Mouse (Mus musculus) MEL (cell line): Measurements from ENCODE around the gene Rtn3. TPM values are rescaled to one million over a fixed set of nuclear protein-coding genes. Genes with fewer than 3 reads are reported as not detected.

Source experiments
- DNase-seq: peaks from one replicate; pipeline ENCODE4 v3.0.0; 2011; ENCODE audit warnings: low read depth, low spot score
- H3K27ac ChIP-seq: 2 replicates; pipeline ENCODE4 v1.5.1; 2012; ENCODE audit warnings: low read depth, mild to moderate bottlenecking, control low read depth, low read length, moderate library complexity; ENCODE audit not compliant: control insufficient read depth
- H3K27me3 ChIP-seq, 2 experiments: fragments of 150-350 bp in 1 of 2; sonication (generic) in 1 of 2; 2 replicates each; pipeline ENCODE4 v1.6.1; 2012; ENCODE audit warnings: low read length in 2 of 2, mild to moderate bottlenecking in 2 of 2, improper control_type of control experiment in 1 of 2, moderate library complexity in 1 of 2; ENCODE audit not compliant: insufficient read depth in 2 of 2, control insufficient read depth in 1 of 2
- H3K36me3 ChIP-seq, 2 experiments: 2 replicates each; pipeline ENCODE4 v1.6.1; 2012 to 2014; ENCODE audit warnings: low read length in 2 of 2, improper control_type of control experiment in 1 of 2, inconsistent platforms in 1 of 2, mild to moderate bottlenecking in 1 of 2; ENCODE audit not compliant: insufficient read depth in 2 of 2, control insufficient read depth in 1 of 2
- H3K4me1 ChIP-seq, 2 experiments: fragments of 150-350 bp in 1 of 2; sonication (generic) in 1 of 2; 2 replicates each; pipeline ENCODE4 v1.6.1; 2012; ENCODE audit warnings: low read length in 2 of 2, improper control_type of control experiment in 1 of 2, mild to moderate bottlenecking in 1 of 2; ENCODE audit not compliant: insufficient read depth in 2 of 2, control insufficient read depth in 1 of 2
- H3K4me3 ChIP-seq, 2 experiments: fragments of 150-350 bp in 1 of 2; sonication (generic) in 1 of 2; 2 replicates each; pipeline ENCODE4 v1.5.1; 2012; ENCODE audit warnings: low read depth in 2 of 2, low read length in 2 of 2, mild to moderate bottlenecking in 2 of 2, moderate library complexity in 2 of 2, control low read depth in 1 of 2, improper control_type of control experiment in 1 of 2; ENCODE audit not compliant: control insufficient read depth in 1 of 2, insufficient read depth in 1 of 2
- H3K79me2 ChIP-seq: 2 replicates; pipeline ENCODE4 v1.6.1; 2012; ENCODE audit warnings: mild to moderate bottlenecking, low read length, moderate library complexity; ENCODE audit not compliant: control insufficient read depth, poor library complexity, insufficient read depth
- H3K9ac ChIP-seq: 2 replicates; pipeline ENCODE4 v1.6.1; 2012; ENCODE audit warnings: low read depth, mild to moderate bottlenecking, control low read depth, low read length, moderate library complexity; ENCODE audit not compliant: control insufficient read depth, poor library complexity, severe bottlenecking
- H3K9me3 ChIP-seq: fragments of 150-350 bp; sonication (generic); replicated peaks from 2 replicates; pipeline ENCODE4 v1.6.1; 2012; ENCODE audit warnings: mild to moderate bottlenecking, low read length, improper control_type of control experiment, moderate library complexity; ENCODE audit not compliant: insufficient read depth
- CTCF ChIP-seq, 3 experiments: IDR thresholded peaks in 2 of 3; conservative IDR thresholded peaks in 1 of 3; 2 replicates each; pipeline ENCODE4 v1.5.1; 2011 to 2012; ENCODE audit warnings: low read length in 3 of 3, low read depth in 2 of 3, mild to moderate bottlenecking in 2 of 3, improper control_type of control experiment in 1 of 3, inconsistent platforms in 1 of 3, mixed read lengths in 1 of 3, moderate library complexity in 1 of 3; ENCODE audit not compliant: control insufficient read depth in 1 of 3, insufficient read depth in 1 of 3, poor library complexity in 1 of 3, severe bottlenecking in 1 of 3
- EP300 ChIP-seq, 2 experiments: IDR thresholded peaks; 2 replicates each; pipeline ENCODE4 v1.6.1; 2011; ENCODE audit warnings: improper control_type of control experiment in 2 of 2, low read length in 2 of 2, low read depth in 1 of 2, mild to moderate bottlenecking in 1 of 2
- ETS1 ChIP-seq: IDR thresholded peaks from 2 replicates; pipeline ENCODE4 v1.6.1; 2012; ENCODE audit warnings: low read depth, mild to moderate bottlenecking, inconsistent platforms, low read length, improper control_type of control experiment, moderate library complexity
- GATA1 ChIP-seq: IDR thresholded peaks from 2 replicates; pipeline ENCODE4 v1.6.1; 2011; ENCODE audit warnings: low read depth, low read length, improper control_type of control experiment
- HCFC1 ChIP-seq: IDR thresholded peaks from 2 replicates; pipeline ENCODE4 v1.6.1; 2012; ENCODE audit warnings: low read depth, mild to moderate bottlenecking, inconsistent platforms, low read length, improper control_type of control experiment, moderate library complexity
- MAX ChIP-seq: IDR thresholded peaks from 2 replicates; pipeline ENCODE4 v1.6.1; 2011; ENCODE audit warnings: low read length, improper control_type of control experiment
- MYC ChIP-seq: IDR thresholded peaks from 2 replicates; pipeline ENCODE4 v1.6.1; 2011; ENCODE audit warnings: low read depth, mild to moderate bottlenecking, low read length, improper control_type of control experiment, moderate library complexity
- NELFE ChIP-seq: IDR thresholded peaks from 2 replicates; pipeline ENCODE4 v1.6.1; 2011; ENCODE audit warnings: low read depth, low read length, improper control_type of control experiment
- RAD21 ChIP-seq: IDR thresholded peaks from 2 replicates; pipeline ENCODE4 v1.6.1; 2011; ENCODE audit warnings: mild to moderate bottlenecking, low read depth, low read length, improper control_type of control experiment
- RCOR1 ChIP-seq: IDR thresholded peaks from 2 replicates; pipeline ENCODE4 v1.6.1; 2012; ENCODE audit warnings: low read depth, mild to moderate bottlenecking, inconsistent platforms, low read length, improper control_type of control experiment
- SMC3 ChIP-seq: IDR thresholded peaks from 2 replicates; pipeline ENCODE4 v1.6.1; 2011; ENCODE audit warnings: low read depth, low read length, improper control_type of control experiment
- TBP ChIP-seq: IDR thresholded peaks from 2 replicates; pipeline ENCODE4 v1.8.0; 2011; ENCODE audit warnings: low read depth, low read length, improper control_type of control experiment
- UBTF ChIP-seq: IDR thresholded peaks from 2 replicates; pipeline ENCODE4 v1.6.1; 2012; ENCODE audit warnings: low read depth, mild to moderate bottlenecking, inconsistent platforms, low read length, improper control_type of control experiment, moderate library complexity, borderline replicate concordance; ENCODE audit not compliant: insufficient read depth
- USF1 ChIP-seq: IDR thresholded peaks from 2 replicates; pipeline ENCODE4 v1.6.1; 2014; ENCODE audit warnings: low read depth, mild to moderate bottlenecking, inconsistent platforms, low read length, improper control_type of control experiment, moderate library complexity
- ZC3H11A ChIP-seq: IDR thresholded peaks from 2 replicates; pipeline ENCODE4 v1.6.1; 2012; ENCODE audit warnings: low read depth, mild to moderate bottlenecking, inconsistent platforms, low read length, improper control_type of control experiment
- ZMIZ1 ChIP-seq: IDR thresholded peaks from 2 replicates; pipeline ENCODE4 v1.6.1; 2012; ENCODE audit warnings: low read depth, mild to moderate bottlenecking, inconsistent platforms, low read length, improper control_type of control experiment, moderate library complexity
- ZNF384 ChIP-seq: IDR thresholded peaks from 2 replicates; pipeline ENCODE4 v1.6.1; 2012; ENCODE audit warnings: low read depth, mild to moderate bottlenecking, inconsistent platforms, low read length, improper control_type of control experiment
- polyA plus RNA-seq, 2 experiments: library from polyadenylated mRNA; stranded (reverse) in 1 of 2; unstranded in 1 of 2; fragments of >175 nt in 1 of 2; fragments of >200 nt in 1 of 2; gene quantifications; 2 replicates each; pipeline versions ENCODE4 v1.2.1 to v1.2.4; 2012; ENCODE audit warnings: low replicate concordance in 2 of 2, low read depth in 1 of 2; ENCODE audit not compliant: insufficient read length in 2 of 2, insufficient read depth in 1 of 2, missing spikeins in 1 of 2
- total RNA-seq: library from RNA; depleted of rRNA; stranded (reverse); fragments of 300-350 nt; gene quantifications from 2 replicates; pipeline ENCODE4 v1.2.3, GENCODE M21; 2012

Rtn3 gene
- total and polyA plus RNA-seq, 3 experiments: 33.4 to 118 TPM; not detected in 1

- H3K36me3 ChIP-seq: peaks cover 6 to 24% of the 10 kb centered on the region in 2 experiments
- TF ChIP-seq USF1 (no peak), ZC3H11A (no peak), MAX (no peak), SMC3 (no peak), EP300 (IDR thresholded peaks at IDR 0.05; ENCODE audit: low read depth in 1 of 2, low read length in 2 of 2) (no peak), HCFC1 (no peak), MYC (no peak), RAD21 (no peak), RCOR1 (no peak), ETS1 (no peak), TBP (no peak)
These were observed 41.8 kb upstream of the Rtn3 start for GRCm38 (mm10) chr19:7524879-7525278.

GRCm38 (mm10) chr19:7523781-7524180, 40.7 kb upstream of the Rtn3 start:
- no peak overlapping the region for H3K4me3 ChIP-seq
- DNase-seq: no peak
- no peak overlapping the region for H3K27ac ChIP-seq
- peaks cover 6 to 22% of the 10 kb centered on the region in 2 experiments for H3K36me3 ChIP-seq
- H3K9ac ChIP-seq: no peak overlapping the region
- H3K9me3 ChIP-seq: no peaks in the 10 kb centered on the region
- TF ChIP-seq GATA1 (0 out of 2 replicates have a peak, but pooled peaks have one; percentile 15), RCOR1 (peak; percentile 65; the same call in 1 of the 2 replicates), NELFE (no peak)
- peaks cover 0 to 2% of the 10 kb centered on the region in 2 experiments; a peak in 1 of 4 replicates for H3K4me1 ChIP-seq
- H3K27me3 ChIP-seq: no peaks in the 10 kb centered on the region
- H3K79me2 ChIP-seq: no peaks in the 10 kb centered on the region

More at GRCm38 (mm10) chr19:7524879-7525278, 41.8 kb upstream of the Rtn3 start:
- H3K4me3 ChIP-seq: no peak overlapping the region
- no peaks in the 10 kb centered on the region for H3K27me3 ChIP-seq
- no peak overlapping the region for H3K27ac ChIP-seq
- no peak overlapping the region for H3K9ac ChIP-seq
- no peaks in the 10 kb centered on the region for H3K79me2 ChIP-seq
- no peak for DNase-seq
- no peaks in the 10 kb centered on the region for H3K9me3 ChIP-seq
- peaks cover 0 to 2% of the 10 kb centered on the region in 2 experiments; a peak in 1 of 4 replicates for H3K4me1 ChIP-seq

DNA sequence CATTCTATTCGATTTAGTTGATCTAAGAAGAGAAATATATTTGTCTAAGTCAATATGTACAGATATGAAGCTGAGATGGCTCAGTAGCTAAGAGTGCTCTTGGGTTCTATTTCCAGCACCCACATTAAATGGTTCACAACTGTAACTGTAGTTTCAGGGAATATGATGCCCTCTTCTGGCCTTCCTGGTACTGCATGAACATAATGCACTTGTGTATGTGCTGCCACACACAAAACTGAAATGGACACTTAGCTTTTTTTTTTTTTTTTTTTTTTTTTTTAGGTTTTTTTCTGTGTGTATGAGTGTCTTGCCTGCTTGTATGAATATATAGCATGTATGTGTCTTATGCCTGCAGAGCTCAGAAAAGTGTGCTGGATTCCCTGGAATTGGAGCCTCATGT, 40.2 kb upstream of the Rtn3 start:
- no peak overlapping the region for H3K9ac ChIP-seq
- H3K27ac ChIP-seq: no peak overlapping the region
- peaks cover 6 to 22% of the 10 kb centered on the region in 2 experiments for H3K36me3 ChIP-seq
- no peaks in the 10 kb centered on the region for H3K27me3 ChIP-seq
- DNase-seq: peak; percentile 61
- H3K4me1 ChIP-seq: peaks cover 0 to 2% of the 10 kb centered on the region in 2 experiments; a peak in 1 of 4 replicates
- H3K4me3 ChIP-seq: no peak overlapping the region
- no peaks in the 10 kb centered on the region for H3K79me2 ChIP-seq
- H3K9me3 ChIP-seq: no peaks in the 10 kb centered on the region
- no peak for TF ChIP-seq ZMIZ1
- no peak for TF ChIP-seq ETS1
- 0 out of 2 replicates have a peak, but pooled peaks have one; percentile 21 for TF ChIP-seq ZC3H11A
- no peak for TF ChIP-seq UBTF
- TF ChIP-seq RAD21: peak; percentile 26
- TF ChIP-seq CTCF (IDR thresholded peaks at IDR 0.05 in 2 of 3, conservative IDR thresholded peaks at IDR 0.05 in 1 of 3; ENCODE audit: control insufficient read depth in 1 of 3, insufficient read depth in 1 of 3, low read depth in 2 of 3, low read length in 3 of 3, poor library complexity in 1 of 3, severe bottlenecking in 1 of 3): peak in 2 of 3 experiments; percentile 33 to 41; a peak in 3 of 6 replicates
- no peak for TF ChIP-seq GATA1
- TF ChIP-seq SMC3: peak; percentile 28; the same call in 1 of the 2 replicates
- TF ChIP-seq ZNF384: peak; percentile 78
- TF ChIP-seq, all 39 proteins: peak for 5
